Mouse (Mus musculus) inflammation-experienced regulatory T-cells, adult 6 months (primary cell): ENCODE data around the gene Ms4a14. TPM values are rescaled to one million over a fixed set of nuclear protein-coding genes. Genes with fewer than 3 reads are reported as not detected.
"Not testable (repeated sequence)": the region's sequence is repeated elsewhere in the genome, so short reads cannot be mapped to it uniquely, and the experiment has no call there.

Source experiments
- ATAC-seq: one replicate; pipeline ENCODE4 v1.8.0; 2017
- polyA plus RNA-seq, 3 experiments: library from polyadenylated mRNA; unstranded; fragments of 100-300 nt; shearing (Covaris generic); gene quantifications; one replicate each; pipeline ENCODE4 v1.2.1; 2017

Ms4a14 gene
- polyA plus RNA-seq, 3 experiments from 2014 or later = not detected

GRCm38 (mm10) chr19:11262932-11263331 lies 51.3 kb downstream of the Ms4a14 start:
- ATAC-seq = not testable (repeated sequence)

- ATAC-seq = no peak
Observed at GRCm38 (mm10) chr19:11261522-11261921, 52.7 kb downstream of the Ms4a14 start.

Other genes with a start within 250 kb of the Ms4a14 start
- gene Ms4a8a, start 233.4 kb downstream of the Ms4a14 start, polyA plus RNA-seq = under 1 TPM in 1 of 3 experiments, not detected in 2; 0.54 TPM
- gene 1700017D01Rik, start 183.6 kb downstream of the Ms4a14 start, polyA plus RNA-seq = not detected
- gene 1700025F22Rik, start 149.1 kb downstream of the Ms4a14 start, polyA plus RNA-seq = not detected
- gene Ms4a13, start 117.7 kb downstream of the Ms4a14 start, polyA plus RNA-seq = not detected
- gene Ms4a12, start 82.0 kb downstream of the Ms4a14 start, polyA plus RNA-seq = not detected
- gene Ms4a1, start 48.2 kb downstream of the Ms4a14 start, polyA plus RNA-seq = 10 to 100 TPM in 1 of 3 experiments, 1 to 10 TPM in 1, under 1 TPM in 1; 0.94 to 10.9 (median 6.5) TPM
- not detected for gene Ms4a5, start 30.6 kb downstream of the Ms4a14 start, polyA plus RNA-seq
- under 1 TPM in 1 of 3 experiments, not detected in 2; 0.68 TPM for gene Ms4a7, start 21.7 kb upstream of the Ms4a14 start, polyA plus RNA-seq
- 1 to 10 TPM in 2 of 3 experiments, not detected in 1; 1.2 to 3.9 TPM for gene Ms4a4a, start 61.1 kb upstream of the Ms4a14 start, polyA plus RNA-seq
- 10 to 100 TPM; 37.0 to 78.1 (median 53.9) TPM for gene Ms4a4c, start 90.3 kb upstream of the Ms4a14 start, polyA plus RNA-seq
- 1,000 to 10,000 TPM; 2,395 to 2,899 (median 2,705) TPM for gene Ms4a4b, start 129.1 kb upstream of the Ms4a14 start, polyA plus RNA-seq
- 10 to 100 TPM; 17.0 to 36.7 (median 21.0) TPM for gene Ms4a6c, start 154.9 kb upstream of the Ms4a14 start, polyA plus RNA-seq
- gene Gm8369, start 171.5 kb upstream of the Ms4a14 start, polyA plus RNA-seq = 100 to 1,000 TPM; 382 to 635 (median 544) TPM
- gene Ms4a6b, start 202.1 kb upstream of the Ms4a14 start, polyA plus RNA-seq = 1,000 to 10,000 TPM; 1,170 to 1,320 (median 1,200) TPM
- 1 to 10 TPM; 2.1 to 5.3 (median 3.7) TPM for gene Ms4a4d, start 222.3 kb upstream of the Ms4a14 start, polyA plus RNA-seq